Mouse (Mus musculus) olfactory bulb, adult 2 months (tissue): ENCODE data around the gene Sbno2.

Experiments
- CTCF ChIP-seq: fragments of 200-500 bp; IDR thresholded peaks from 2 replicates; pipeline ENCODE4 v1.5.1; 2012; ENCODE audit warnings: low read depth, mild to moderate bottlenecking, low read length, moderate library complexity; ENCODE audit not compliant: insufficient read depth
- POLR2A ChIP-seq: fragments of 200-500 bp; IDR thresholded peaks from 2 replicates; pipeline ENCODE4 v1.6.1; 2012; ENCODE audit warnings: mild to moderate bottlenecking, low read depth, low read length, moderate library complexity; ENCODE audit not compliant: insufficient read depth

- TF ChIP-seq CTCF (no peak), POLR2A (no peak)
These were observed 70.2 kb downstream of the Sbno2 start for GRCm38 (mm10) chr10:80035148-80035547.
